Mouse (Mus musculus) liver, embryonic 13.5 days (tissue): ENCODE measurements around the gene Cnnm1. TPM values are rescaled to one million over a fixed set of nuclear protein-coding genes. Genes with fewer than 3 reads are reported as not detected.

ENCODE experiments used
- ATAC-seq: fragments of 200-750 bp; cut with Nextera tagmentation; 2 replicates; pipeline ENCODE4 v1.8.0; 2017; ENCODE audit warnings: low read depth, mild to moderate bottlenecking, moderate number of reproducible peaks, moderate library complexity
- DNase-seq: peaks from one replicate; pipeline ENCODE4 v3.0.0; 2022
- H3K27ac ChIP-seq: fragments of 300-500 bp; sonication (generic); 2 replicates; pipeline ENCODE4 v1.5.1; 2015; ENCODE audit warnings: moderate library complexity, mild to moderate bottlenecking, inconsistent platforms
- H3K27me3 ChIP-seq: fragments of 300-500 bp; sonication (generic); 2 replicates; pipeline ENCODE4 v1.6.1; 2015; ENCODE audit warnings: mild to moderate bottlenecking, inconsistent platforms
- H3K36me3 ChIP-seq: fragments of 300-500 bp; sonication (generic); 2 replicates; pipeline ENCODE4 v1.6.1; 2015; ENCODE audit warnings: mild to moderate bottlenecking, inconsistent platforms
- H3K4me1 ChIP-seq: fragments of 300-500 bp; sonication (generic); replicated peaks from 2 replicates; pipeline ENCODE4 v1.6.1; 2015; ENCODE audit warnings: inconsistent platforms
- H3K4me2 ChIP-seq: fragments of 300-500 bp; sonication (generic); 2 replicates; pipeline ENCODE4 v1.6.1; 2015; ENCODE audit warnings: inconsistent platforms, mild to moderate bottlenecking, moderate library complexity
- H3K4me3 ChIP-seq: fragments of 300-500 bp; sonication (generic); replicated peaks from 2 replicates; pipeline ENCODE4 v1.5.1; 2015; ENCODE audit warnings: mild to moderate bottlenecking, inconsistent platforms
- H3K9ac ChIP-seq: fragments of 300-500 bp; sonication (generic); 2 replicates; pipeline ENCODE4 v1.6.1; 2015; ENCODE audit warnings: mild to moderate bottlenecking, inconsistent platforms
- H3K9me3 ChIP-seq: fragments of 300-500 bp; sonication (generic); replicated peaks from 2 replicates; pipeline ENCODE4 v1.6.1; 2016; ENCODE audit warnings: inconsistent platforms
- WGBS: fragments of 180-500 bp; shearing (Covaris S2); methylation state at CpG from one replicate; pipeline ENCODE4 v1.1.7; 2015; ENCODE audit not compliant: insufficient replicate concordance; 5-methylcytosine and 5-hydroxymethylcytosine counted together
- polyA plus RNA-seq: library from polyadenylated mRNA; unstranded; fragments of >200 nt; fragmentation: Nextera tagmentation; extraction: Ambion mirVana; gene quantifications from 2 replicates; pipeline ENCODE4 v1.2.1, GENCODE M21; 2015

The Cnnm1 gene
- polyA plus RNA-seq, 1 experiment from 2014 or later: 0.37 TPM

- H3K4me1 ChIP-seq: no peaks in the 10 kb centered on the region
- no peak for ATAC-seq
- H3K36me3 ChIP-seq: no peaks in the 10 kb centered on the region
- 33% methylated on average over 19 of the region's 19 CpGs for WGBS
- H3K27ac ChIP-seq: no peak overlapping the region
- no peak overlapping the region for H3K4me3 ChIP-seq
- no peaks in the 10 kb centered on the region for H3K9me3 ChIP-seq
- H3K4me2 ChIP-seq: no peak overlapping the region
- no peak overlapping the region for H3K9ac ChIP-seq
- peaks cover 42% of the 10 kb centered on the region for H3K27me3 ChIP-seq
- no peak for DNase-seq
These were observed 106.3 kb downstream of the Cnnm1 start for GRCm38 (mm10) chr19:43546337-43547117.

Other genes with a start within 250 kb of the Cnnm1 start
- 0.02 TPM in 1 of 2 replicates, not detected in the other for gene Hpse2, start 52.1 kb upstream of the Cnnm1 start, polyA plus RNA-seq
- 22.0 and 24.0 TPM in 2 replicates for gene Got1, start 84.2 kb downstream of the Cnnm1 start, polyA plus RNA-seq
- 0.21 and 0.23 TPM in 2 replicates for gene Nkx2-3, start 171.9 kb downstream of the Cnnm1 start, polyA plus RNA-seq
- 6.3 and 6.8 TPM in 2 replicates for gene Slc25a28, start 234.4 kb downstream of the Cnnm1 start, polyA plus RNA-seq
- 3.0 and 3.2 TPM in 2 replicates for gene Entpd7, start 249.2 kb downstream of the Cnnm1 start, polyA plus RNA-seq